Mouse (Mus musculus): ENCODE measurements around the gene Apoa5. TPM values are rescaled to one million over a fixed set of nuclear protein-coding genes. Genes with fewer than 3 reads are reported as not detected.
A peak's percentile ranks its signal among the peaks of the same experiment; 100 is the strongest.

Apoa5 gene
- total RNA-seq (2021), result not detected

DNA sequence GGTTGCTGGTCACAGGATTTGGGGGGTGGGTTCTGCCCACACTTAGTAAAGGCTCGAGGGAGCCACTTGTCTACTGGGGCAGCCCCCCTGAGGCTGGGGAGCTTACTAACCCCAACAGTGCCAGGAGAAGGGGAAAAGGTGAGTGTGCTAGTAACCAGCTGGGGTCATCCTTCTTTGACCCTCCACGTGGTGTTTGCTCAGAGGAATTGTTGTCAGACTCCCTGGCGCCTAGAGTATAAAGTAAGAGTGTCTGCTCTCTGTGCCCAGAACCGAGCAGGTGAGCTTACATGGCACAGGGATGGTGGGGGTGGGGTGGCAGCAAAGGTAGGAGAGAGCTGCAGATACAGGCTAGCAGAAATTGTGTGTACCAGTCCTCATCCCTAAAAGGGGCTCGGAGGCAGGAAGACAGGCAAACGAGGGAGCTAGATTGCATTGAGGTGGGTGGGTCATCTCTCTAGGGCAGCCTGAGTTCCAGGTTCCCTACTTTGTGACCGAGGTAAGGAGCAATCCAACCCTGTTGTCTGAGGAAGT is at the start of gene Apoa5:
Gene Apoa5 (plus strand): TSS at position 291 of the 531 bp plus-strand sequence.
- no peak for DNase-seq (ENCODE audit: low spot score in 2 of 2)
- intact Hi-C loops (cut with DNase I), result no loop called here

DNA sequence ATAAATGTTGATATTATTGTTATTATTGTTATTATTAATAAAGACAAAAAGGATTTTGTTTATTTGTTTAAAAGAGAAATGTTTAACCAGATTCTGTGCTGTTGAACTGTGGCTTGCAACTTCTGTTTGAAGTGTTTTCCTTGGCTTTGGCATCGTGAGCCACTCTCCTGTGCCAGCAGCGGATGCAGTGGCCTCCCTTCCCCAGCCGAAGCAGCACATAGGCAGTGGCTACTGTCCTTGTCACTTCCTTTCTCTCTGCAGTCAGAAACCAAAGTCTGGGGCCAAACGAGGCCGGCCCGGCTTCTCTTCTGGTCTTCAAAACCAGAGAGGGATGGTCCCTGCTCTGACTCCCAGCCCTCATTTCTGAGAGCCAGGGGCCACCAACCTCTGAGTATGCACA is 45.3 kb upstream of the Apoa5 start:
- DNase-seq (ENCODE audit: low spot score in 2 of 2), result no peak
- intact Hi-C loops (cut with DNase I), result no loop called here

DNA sequence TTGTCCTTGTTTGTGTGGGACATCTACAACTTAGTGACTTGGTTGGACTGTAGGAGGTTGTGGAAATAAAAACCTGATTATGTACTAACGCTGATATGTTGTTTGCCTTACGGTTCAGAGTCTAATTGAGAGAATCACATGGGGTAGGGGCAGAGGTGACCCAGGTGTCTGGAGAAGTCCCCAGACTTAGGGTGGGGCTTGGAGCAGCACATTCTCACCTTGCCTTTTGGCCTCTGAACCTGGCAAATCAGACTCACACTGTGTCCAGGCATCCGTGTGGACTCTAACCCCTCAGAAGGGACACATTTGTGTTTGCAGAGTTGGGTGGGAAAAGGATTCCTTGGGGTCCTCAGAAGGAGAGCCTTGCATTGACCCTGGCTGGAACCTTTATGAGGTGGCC is 44.3 kb upstream of the Apoa5 start:
- intact Hi-C loops (cut with DNase I), result no loop called here
- DNase-seq (ENCODE audit: low spot score in 2 of 2), result no peak

DNA sequence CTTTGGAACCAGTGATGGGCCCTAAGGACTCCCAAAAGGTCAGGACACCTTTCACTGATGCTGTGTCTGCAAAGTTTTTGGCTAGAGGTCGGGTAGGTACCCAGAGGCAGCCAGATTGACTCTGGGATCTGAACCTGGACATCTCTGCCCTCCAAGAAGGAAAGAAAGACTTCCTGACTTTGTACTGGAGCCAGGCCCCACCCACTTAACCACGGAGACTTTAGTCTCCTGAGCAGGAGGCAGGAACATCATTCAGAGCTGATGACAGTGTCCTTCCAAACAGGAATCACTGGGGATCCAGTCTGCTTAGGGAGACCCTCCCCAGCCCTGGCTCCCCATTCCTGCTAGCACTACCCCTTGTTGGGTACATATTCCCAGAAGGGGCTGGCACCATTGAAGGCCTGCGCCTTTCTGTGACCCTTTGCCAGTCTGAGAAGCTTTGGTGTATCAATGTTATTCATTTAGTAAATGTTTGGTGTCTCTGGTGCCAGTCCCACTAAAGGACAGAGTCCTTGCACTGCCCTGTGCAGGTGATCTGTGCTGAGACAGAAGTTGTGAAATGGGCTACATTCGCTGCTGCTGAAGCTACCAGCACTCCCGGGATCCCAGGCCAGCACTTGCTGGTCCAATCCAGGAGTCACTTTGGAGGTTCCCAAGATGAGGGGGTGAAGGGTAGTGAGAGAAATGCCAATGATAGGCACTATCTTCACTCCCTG is 43.3 kb upstream of the Apoa5 start:
- no peak for DNase-seq (ENCODE audit: low spot score in 2 of 2)
- intact Hi-C loops (cut with DNase I), result no loop called here

DNA sequence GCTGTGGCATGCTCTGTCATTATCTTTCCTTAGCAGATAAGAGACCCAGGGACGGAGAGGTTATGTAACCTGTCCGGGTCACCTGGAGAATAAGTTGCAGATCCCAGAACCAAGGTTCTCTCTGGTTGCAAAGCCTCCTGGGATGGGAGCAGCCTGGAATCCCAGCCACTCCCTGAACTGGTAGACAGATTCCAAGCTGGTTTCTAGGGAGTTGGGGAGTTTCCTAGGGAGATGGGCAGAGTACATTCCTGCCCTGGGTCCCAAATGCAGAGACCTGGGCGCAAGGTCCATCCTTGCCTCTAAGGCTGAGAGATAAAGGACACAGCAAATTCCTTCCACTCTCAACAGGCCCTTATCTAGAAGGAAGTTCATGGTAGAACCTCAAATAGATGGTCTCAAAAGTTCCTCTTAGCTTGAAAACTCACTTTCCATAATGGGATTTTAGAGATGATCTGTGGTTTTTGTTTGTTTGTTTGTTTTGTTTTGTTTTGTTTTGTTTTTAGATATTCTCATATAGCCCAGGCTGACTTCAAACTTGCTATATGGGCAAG is 41.3 kb upstream of the Apoa5 start:
- no peak for DNase-seq (ENCODE audit: low spot score in 2 of 2)
- intact Hi-C loops (cut with DNase I), result no loop called here

DNA sequence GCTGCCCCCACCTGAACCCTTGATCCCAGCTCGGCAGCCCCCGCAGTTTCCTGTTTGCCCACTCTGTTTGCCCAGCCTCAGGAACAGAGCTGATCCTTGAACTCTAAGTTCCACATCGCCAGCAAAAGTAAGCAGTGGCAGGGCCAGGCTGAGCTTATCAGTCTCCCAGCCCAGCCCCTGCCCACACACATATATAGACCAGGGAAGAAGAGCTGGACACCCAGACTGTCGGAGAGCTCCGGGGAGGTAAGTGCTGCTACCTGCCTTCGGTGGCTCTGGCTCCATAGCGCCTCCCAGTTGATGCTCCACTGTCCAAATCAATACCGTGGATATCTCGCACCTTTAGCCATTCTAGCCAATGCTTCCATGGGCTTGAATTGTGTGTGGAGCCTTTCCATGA is 39.9 kb upstream of the Apoa5 start, which contains the start of gene Apoa1:
Gene Apoa1 (plus strand): TSS at position 90 of the 400 bp plus-strand sequence.
- intact Hi-C loops (cut with DNase I), result no loop called here
- DNase-seq (ENCODE audit: low spot score in 2 of 2), result no peak

DNA sequence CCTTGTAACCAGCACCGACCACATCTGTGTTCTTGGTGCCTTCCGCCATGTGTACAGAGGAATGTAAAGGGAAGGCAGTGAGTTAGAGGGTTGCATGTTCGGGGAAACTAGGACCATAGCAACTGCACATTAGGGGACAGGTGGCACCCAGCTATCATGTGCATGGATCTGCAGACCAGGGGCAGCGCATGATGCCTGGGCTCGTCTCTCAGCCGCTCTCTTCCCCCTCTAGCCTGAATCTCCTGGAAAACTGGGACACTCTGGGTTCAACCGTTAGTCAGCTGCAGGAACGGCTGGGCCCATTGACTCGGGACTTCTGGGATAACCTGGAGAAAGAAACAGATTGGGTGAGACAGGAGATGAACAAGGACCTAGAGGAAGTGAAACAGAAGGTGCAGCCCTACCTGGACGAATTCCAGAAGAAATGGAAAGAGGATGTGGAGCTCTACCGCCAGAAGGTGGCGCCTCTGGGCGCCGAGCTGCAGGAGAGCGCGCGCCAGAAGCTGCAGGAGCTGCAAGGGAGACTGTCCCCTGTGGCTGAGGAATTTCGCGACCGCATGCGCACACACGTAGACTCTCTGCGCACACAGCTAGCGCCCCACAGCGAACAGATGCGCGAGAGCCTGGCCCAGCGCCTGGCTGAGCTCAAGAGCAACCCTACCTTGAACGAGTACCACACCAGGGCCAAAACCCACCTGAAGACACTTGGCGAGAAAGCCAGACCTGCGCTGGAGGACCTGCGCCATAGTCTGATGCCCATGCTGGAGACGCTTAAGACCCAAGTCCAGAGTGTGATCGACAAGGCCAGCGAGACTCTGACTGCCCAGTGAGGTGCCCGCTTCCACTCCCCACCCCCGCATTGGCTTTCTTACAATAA is 38.6 kb upstream of the Apoa5 start:
- intact Hi-C loops (cut with DNase I), result no loop called here
- peak; percentile 89 to 96 for DNase-seq (ENCODE audit: low spot score in 2 of 2)

DNA sequence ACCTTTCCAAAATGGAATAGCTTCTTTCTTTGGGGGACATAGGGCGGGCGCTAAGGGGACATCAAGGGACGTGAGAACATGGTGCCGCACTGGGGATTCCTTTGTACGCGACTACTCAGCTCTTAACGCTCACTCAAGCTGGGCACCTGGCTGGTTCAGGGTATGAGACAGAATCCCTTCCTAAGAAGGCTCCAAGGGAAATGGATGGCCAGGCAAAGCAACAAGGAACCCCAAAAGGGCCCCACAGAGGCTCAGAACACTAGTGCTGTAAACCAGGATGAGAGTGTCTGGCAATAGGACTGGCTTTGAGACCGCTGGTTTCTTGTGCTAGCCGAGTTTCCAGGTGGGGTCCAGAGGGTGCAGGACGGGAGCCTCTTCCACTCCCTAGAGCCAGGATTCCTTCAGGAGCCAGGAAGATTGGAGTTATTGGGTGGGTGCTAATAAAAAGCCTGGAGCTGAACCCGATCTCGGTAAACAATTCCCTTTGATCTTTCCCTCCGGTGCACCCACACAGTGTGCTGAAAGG is 37.9 kb upstream of the Apoa5 start:
- DNase-seq (ENCODE audit: low spot score in 2 of 2), result no peak
- intact Hi-C loops (cut with DNase I), result no loop called here

DNA sequence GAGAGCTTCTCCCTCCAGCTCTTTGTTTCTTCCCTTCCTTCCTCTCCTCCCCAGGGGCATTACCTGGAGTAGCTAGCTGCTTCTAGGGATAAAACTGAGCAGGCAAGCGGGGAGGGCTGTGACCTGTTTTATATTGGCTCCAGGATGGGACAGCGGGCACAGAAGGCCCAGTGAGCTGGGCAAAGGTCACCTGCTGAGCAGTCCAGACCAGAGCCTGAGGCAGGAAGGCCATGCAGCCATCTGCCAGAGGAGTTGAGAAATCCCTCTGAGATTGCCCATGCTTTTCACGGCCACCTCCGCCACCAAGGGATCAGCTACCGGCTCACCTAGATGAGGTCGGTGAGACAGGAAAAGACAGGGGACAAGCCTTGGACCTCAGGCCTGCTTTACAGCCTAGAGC is 33.2 kb upstream of the Apoa5 start:
- intact Hi-C loops (cut with DNase I), result no loop called here
- no peak for DNase-seq (ENCODE audit: low spot score in 2 of 2)

DNA sequence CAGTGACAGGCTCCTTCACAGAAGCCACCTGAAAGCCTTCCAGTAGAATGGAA is 33.0 kb upstream of the Apoa5 start, which contains the start of gene Apoc3:
Gene Apoc3 (minus strand): TSS at position 41 of the 53 bp plus-strand sequence.
- intact Hi-C loops (cut with DNase I), result no loop called here
- no peak for DNase-seq (ENCODE audit: low spot score in 2 of 2)

DNA sequence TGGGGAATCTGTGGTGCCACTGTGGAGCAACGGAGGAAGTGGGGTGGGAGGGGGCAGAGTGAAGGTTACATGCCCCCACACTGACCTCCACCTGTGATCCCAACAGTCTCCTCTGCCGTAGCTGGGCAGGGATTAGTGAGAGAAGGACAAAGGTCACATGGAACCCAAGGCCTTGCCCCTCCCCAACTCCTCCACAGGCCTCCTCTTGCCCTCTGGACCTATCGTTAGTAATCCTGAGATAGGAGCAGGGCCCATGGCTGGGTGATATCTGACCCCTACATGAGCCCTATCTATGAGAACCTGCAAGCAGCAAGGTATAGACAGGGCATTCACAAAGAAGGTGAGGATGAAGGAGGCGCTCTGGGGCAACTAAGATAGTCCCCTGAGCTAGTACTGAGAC is 32.8 kb upstream of the Apoa5 start:
- no peak for DNase-seq (ENCODE audit: low spot score in 2 of 2)
- intact Hi-C loops (cut with DNase I), result no loop called here

DNA sequence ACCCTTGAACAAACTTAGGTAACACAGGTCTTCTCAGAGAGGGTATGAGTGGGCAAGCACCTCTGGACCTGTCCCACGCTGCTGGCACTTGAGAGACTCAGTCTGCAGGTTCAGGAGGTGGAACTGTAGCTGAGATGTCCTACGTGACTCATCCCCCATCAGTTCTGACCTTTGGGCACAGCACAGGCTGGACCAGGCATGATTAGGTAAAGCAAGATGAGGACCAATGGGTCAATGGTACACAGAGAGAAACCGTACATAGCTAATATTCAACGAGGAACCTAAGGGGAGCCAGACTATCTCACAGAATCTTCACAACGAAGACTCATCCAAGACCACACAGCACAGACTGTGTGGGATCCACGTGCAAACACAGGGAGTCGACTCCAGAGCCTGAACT is 29.6 kb upstream of the Apoa5 start:
- no peak for DNase-seq (ENCODE audit: low spot score in 2 of 2)
- intact Hi-C loops (cut with DNase I), result no loop called here

DNA sequence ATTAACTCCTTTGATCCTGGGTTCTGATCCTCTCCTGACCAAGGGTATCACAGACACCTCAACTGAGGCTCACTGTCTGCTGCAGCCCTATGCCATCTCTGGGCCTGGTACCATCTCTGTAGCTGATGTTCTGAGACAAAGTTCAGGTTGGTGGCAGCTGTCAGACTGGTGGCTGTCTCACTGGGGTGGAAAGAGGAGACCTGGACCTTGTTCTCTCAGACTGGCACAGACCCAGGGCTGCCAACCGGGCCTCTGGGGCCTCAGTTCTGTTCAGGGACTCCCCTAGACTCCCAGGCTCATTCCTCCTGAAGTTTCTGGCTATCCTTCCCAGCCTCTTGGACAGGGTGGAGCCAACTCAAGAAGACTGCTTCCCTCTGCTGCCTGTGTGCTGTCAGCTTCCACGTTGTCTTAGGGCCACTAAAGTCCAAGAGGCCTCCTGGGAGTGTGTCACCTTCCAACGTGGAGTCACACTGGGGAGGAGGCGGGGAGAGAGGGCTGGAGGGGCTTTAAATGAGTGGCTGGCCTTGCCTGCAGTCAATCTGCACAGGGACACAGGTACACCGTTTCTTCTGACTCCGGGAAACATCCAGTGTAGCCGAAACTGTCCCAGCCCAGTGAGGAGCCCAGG is 27.8 kb upstream of the Apoa5 start, which contains the start of gene Apoa4:
Gene Apoa4 (plus strand): TSS at position 171 of the 628 bp plus-strand sequence.
- intact Hi-C loops (cut with DNase I), result no loop called here
- no peak for DNase-seq (ENCODE audit: low spot score in 2 of 2)

DNA sequence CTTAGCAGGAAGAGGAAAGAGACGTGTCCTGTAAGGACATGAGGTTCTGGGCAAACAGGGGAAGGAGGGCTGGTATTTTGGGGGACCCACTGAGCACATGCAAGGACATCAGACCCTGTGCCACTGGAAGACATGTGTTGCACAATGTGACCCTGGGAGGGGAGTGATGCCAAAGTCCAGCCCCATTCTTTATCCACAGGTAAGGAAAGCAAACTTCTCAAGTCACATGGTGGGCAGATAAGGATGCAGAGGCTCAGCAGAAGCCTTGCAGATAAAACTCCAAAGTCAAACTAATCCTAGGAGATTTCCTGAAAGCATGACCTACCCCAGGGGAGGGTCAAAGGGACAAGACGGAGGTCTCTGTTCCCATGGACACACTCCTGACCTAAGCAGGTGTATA is 26.6 kb upstream of the Apoa5 start:
- intact Hi-C loops (cut with DNase I), result no loop called here

DNA sequence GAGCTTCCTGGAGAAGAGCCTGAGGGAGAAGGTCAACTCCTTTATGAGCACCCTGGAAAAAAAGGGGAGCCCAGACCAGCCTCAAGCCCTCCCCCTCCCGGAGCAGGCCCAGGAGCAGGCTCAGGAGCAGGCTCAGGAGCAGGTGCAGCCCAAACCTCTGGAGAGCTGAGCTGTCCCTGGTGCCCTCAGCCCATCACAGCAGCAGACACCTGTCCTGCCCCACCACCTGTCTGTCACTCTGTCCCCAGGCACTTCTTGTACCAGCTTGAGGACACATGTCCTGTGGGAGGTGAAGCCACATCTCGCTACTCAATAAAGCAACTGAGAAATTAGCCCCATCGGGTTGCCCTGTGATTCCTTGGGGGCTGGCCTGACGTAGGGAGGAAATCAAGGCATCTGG is 25.3 kb upstream of the Apoa5 start:
- intact Hi-C loops (cut with DNase I), result no loop called here
- DNase-seq (ENCODE audit: low spot score in 2 of 2), result no peak

More for the DNA sequence above, 26.6 kb upstream of the Apoa5 start:
- DNase-seq (ENCODE audit: low spot score in 2 of 2), result no peak

DNA sequence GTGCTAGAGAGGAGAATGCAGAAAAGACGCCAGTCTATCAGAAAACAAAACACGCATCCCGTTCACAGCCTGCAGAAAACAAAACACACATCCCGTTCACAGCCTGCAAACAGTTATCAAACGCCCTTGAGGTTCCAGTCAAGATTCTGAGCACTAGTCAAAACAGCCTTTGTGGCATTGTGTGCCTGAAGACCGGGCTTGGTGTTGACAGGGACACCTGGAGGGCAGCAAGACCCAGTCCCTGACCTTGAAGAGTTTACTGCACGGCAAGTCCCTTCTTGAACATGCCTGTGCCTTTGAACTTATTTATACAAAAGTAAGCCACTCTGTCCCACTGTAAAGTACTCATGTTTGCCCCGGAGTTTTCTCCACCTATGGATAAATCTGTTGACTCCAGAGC is 24.8 kb upstream of the Apoa5 start:
- intact Hi-C loops (cut with DNase I), result no loop called here
- no peak for DNase-seq (ENCODE audit: low spot score in 2 of 2)

DNA sequence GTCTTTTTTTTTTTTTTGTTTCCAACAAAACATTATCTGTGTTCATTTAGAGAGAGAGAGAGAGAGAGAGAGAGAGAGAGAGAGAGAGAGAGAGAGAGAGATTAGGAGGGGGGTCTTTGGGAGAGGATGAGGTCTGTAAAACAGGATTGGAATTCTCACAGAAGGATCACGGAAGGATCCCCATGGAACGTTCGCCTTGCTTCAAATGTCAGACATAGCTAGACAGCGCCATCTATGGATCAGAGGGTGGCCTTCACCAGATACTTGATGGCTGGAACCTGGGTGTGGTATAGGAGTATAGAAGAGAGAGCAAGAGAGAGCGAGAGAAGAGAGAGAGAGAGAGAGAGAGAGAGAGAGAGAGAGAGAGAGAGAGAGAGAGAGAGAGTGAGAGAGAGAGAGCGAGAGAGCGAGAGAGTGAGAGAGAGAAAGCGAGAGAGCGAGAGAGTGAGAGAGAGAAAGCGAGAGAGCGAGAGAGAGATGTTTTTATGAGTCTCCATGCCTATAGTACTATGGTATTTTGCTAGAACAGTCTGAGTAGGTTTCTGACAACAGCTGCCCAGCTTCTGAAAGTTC is 21.6 kb upstream of the Apoa5 start:
- intact Hi-C loops (cut with DNase I), result loop anchor here (1.0 kb wide), 1 partner anchor 244 kb away; no protein-coding TSS in a partner anchor
- DNase-seq (ENCODE audit: low spot score in 2 of 2), result peak; percentile 53 to 80

DNA sequence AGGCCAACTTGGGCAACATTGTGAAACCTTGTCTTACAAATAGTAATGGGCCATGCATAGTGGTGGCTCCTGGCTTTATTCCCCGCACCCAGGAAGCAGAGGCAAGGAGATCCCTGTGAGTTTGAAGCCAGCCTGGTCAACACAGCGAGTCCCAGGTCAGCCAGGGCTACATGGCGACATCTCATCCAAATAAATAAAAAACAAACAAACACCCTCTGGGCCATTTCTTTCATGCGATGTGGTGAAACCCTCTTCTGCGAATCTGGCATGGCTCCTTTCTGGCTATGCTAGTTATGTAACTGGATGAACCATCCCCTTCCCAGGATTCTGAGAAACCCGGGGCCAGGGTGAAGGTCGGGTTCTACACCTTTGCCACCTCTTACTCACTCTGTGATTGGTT is 12.3 kb upstream of the Apoa5 start:
- DNase-seq (ENCODE audit: low spot score in 2 of 2), result no peak
- intact Hi-C loops (cut with DNase I), result no loop called here

DNA sequence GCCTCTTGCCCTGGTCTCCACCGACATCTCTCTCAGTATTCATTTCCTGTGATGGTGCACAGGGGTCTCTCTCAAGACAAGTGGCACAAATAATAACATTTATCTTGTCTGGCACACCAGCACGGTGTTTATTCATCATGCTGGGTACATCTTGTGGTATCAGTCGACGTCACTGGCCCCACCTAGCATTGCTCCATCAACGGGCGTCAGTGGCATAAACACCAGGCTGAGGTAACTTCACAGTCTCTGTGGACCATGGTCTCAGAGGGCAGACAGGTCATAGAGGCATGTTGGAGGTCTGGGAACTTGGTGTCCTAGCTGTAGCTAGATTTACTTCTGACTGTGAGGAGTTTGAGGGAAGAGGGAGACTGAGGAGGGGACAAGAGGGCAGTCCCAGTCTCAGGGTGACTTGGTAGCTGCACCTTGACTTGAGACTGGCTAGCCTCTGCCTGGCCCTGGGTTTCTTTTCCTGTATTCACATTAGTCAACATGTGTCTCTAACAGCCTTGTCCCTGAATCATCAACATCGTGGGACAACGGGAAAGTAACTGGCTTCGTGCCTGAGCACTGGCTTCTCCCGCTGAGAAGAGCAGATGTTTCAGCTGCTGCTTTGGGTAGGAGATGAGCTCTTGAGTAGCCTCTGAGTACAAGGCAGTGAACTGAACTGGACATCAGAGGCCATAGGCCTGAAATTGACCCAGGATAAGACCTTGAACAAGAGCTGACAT is 11.6 kb upstream of the Apoa5 start:
- no peak for DNase-seq (ENCODE audit: low spot score in 2 of 2)
- intact Hi-C loops (cut with DNase I), result no loop called here

Data from left cerebral cortex, postnatal 25 days (tissue).